Mouse (Mus musculus) ovary, adult 18-20 months (tissue): ENCODE data around the gene Slc25a53.
A peak's percentile ranks its signal among the peaks of the same experiment; 100 is the strongest.
"Not testable (repeated sequence)": the region's sequence is repeated elsewhere in the genome, so short reads cannot be mapped to it uniquely, and the experiment has no call there.

Experiments
- DNase-seq: peaks from one replicate; pipeline ENCODE4 v3.0.0; 2022; ENCODE audit warnings: low spot score, mixed read lengths

Gene Slc25a53

DNA sequence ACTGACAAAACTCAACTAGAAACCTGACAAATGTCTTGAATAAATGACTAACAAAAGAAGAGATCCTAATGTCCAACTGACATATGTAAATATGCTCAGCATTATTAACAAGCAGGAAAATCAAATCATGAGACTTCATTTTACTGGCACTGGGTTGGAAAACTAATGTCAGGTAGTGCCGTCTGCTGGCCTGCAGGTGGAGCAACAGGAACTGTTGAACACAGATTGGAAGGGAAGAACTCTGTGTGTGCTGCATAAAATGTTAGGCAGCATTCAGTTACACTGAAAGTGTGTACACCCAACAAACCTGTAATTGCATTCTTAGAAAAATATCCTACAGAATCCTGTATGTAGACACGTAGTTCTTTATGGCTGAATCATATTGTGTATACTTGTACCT lies 78.4 kb downstream of the Slc25a53 start:
- DNase-seq: no peak

DNA sequence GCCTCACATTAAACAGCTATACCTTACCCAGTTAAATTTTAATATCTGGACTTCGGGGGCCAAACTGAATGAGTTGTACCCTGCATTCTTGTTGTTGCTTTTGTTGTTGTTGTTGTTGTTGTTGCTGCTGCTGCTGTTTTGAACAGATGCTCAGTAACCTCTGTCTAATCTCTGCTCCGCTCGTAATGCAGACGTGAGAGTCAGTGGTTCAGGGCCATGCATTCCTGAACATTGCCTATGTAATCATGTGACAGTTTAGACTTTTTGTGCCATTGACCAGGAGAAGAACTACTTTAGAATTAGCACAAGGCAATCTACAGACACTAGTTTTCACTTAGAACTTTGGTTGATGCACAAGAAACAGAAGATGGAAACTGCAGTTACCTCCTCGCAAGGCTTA lies 79.8 kb downstream of the Slc25a53 start:
- not testable (repeated sequence) for DNase-seq

DNA sequence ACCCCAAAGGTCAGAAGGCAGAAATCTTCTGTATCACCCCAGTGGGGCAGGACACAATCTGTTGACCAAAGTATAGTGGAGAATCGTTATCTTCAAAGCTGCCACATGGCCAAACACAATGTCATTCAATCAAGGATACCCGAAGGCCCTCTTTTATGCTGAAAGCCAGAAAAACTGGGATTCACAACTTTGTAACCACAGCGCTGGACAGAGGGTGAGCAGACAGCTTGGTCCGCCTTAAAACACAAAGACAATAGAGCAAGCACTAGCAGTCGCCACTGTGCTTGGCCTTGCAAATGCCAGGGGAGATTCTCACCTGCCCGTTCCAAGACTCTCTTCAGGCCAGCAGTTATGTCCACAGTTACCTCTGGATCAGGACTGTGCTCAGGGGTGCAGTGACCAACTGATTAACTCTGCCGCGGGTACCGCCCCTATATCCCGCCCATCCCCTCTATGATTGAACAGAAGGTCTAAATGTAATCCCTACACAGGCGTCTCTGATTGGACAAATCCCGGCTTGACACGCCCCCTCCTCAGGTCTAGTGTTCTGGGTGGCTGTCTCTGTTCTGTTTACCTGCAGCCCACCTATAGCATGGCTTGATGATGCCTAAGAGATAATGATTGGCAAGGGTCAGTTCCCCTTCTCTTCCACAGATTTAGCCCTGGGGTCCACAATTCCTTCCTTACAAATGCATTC lies 80.4 kb downstream of the Slc25a53 start:
- peak; percentile 65 for DNase-seq

DNA sequence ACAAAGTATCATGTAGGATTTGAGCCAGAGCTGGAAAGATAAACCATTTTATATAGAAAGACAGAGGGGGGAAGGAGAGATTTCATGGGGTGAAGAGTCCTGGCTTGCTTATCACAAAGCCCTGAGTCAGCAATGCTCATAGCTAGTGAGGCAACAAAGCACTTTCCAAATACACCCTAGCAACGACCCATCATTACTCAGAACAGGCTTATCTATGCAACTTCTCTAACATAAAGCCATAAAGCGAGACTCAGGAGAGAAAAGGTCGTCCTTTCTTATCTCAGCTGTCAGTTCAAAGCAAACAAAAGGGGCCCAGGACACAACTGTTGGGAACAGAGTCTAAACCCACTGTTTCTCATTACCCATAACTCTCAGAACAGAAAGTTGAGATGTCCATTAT lies 100.1 kb downstream of the Slc25a53 start:
- no peak for DNase-seq
